Mouse (Mus musculus): ENCODE results near the gene Orai2.
"Not testable (repeated sequence)": the region's sequence is repeated elsewhere in the genome, so short reads cannot be mapped to it uniquely, and the experiment has no call there.

GRCm38 (mm10) chr5:136113546-136113945 is 57.0 kb downstream of the Orai2 start:
- not testable (repeated sequence) for TF ChIP-seq GATA1 (IDR thresholded peaks at IDR 0.05; ENCODE audit: low read depth, low read length); RCOR1 (IDR thresholded peaks at IDR 0.05; ENCODE audit: low read depth, low read length); MAX (IDR thresholded peaks at IDR 0.05; ENCODE audit: low read length); TBP (IDR thresholded peaks at IDR 0.05; ENCODE audit: low read depth, low read length); TCF12 (IDR thresholded peaks at IDR 0.05; ENCODE audit: low read depth, low read length); ZKSCAN1 (IDR thresholded peaks at IDR 0.05; ENCODE audit: low read depth, low read length); EP300 (IDR thresholded peaks at IDR 0.05; ENCODE audit: low read depth in 1 of 2, low read length in 2 of 2)

All from MEL (cell line).